Mouse (Mus musculus) granulocyte monocyte progenitor cell, adult 5-6 weeks (primary cell): ENCODE results near the gene Pdia3. TPM values are rescaled to one million over a fixed set of nuclear protein-coding genes. Genes with fewer than 3 reads are reported as not detected.
A peak's percentile ranks its signal among the peaks of the same experiment; 100 is the strongest.

Source experiments
- ATAC-seq: replicated peaks from 2 replicates; pipeline ENCODE4 v1.8.0; 2016; ENCODE audit warnings: mild to moderate bottlenecking, moderate TSS enrichment, inconsistent platforms; ENCODE audit not compliant: poor library complexity, severe bottlenecking
- total RNA-seq, 2 experiments: library from RNA; stranded (forward) in 1 of 2; stranded (reverse) in 1 of 2; fragments of 200-712, 200-1000 nt in 1 of 2; fragments of >200 nt in 1 of 2; fragmentation: Nextera tagmentation in 1 of 2; gene quantifications; 2 replicates each; pipeline ENCODE4 v1.2.3; 2014 to 2017

The Pdia3 gene
- total RNA-seq, 2 experiments from 2014 or later, result 355 to 423 TPM

DNA sequence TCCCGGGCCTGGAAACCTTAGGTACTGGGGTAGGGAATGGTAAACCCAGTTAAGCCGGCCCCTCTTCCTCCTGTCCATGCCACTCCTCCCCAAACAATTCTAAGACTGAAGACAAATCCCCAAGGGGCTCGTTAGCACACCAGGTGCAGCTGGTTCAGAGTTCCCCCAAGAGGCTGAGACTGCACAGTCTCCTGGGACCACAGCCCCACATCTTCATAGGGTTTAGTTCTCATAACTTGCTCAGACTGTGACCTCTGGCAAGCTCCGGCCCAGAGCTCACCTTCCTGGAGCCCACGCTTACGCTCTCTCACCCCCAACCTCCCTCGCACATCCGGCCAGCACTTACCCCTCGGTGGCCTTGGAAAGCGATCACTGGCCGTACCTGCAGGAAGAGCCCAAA is 28.2 kb downstream of the Pdia3 start:
- peak; percentile 9; the same call in 1 of the 2 replicates for ATAC-seq

- ATAC-seq, result peak; percentile 76
Measured at GRCm38 (mm10) chr2:121442259-121443067, 28.9 kb downstream of the Pdia3 start.

DNA sequence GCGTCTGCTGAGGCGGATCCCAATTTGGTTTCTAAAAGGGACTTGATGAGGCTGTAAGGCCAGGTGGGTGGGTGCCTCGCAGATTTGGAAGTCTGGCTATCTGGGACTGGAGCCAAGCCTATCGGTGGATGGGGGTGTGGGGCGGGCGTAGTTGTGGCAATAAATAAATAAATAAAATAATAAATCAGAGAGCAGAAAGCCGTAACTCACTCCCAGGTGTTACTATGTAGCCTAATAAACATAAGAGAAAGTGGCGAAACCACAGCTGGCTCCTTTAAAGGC is 29.4 kb downstream of the Pdia3 start:
- no peak for ATAC-seq

GRCm38 (mm10) chr2:121444178-121444577 is 30.6 kb downstream of the Pdia3 start, which contains the start of gene Ell3:
Gene Ell3 (minus strand): TSS chr2:121444278.
- no peak for ATAC-seq

DNA sequence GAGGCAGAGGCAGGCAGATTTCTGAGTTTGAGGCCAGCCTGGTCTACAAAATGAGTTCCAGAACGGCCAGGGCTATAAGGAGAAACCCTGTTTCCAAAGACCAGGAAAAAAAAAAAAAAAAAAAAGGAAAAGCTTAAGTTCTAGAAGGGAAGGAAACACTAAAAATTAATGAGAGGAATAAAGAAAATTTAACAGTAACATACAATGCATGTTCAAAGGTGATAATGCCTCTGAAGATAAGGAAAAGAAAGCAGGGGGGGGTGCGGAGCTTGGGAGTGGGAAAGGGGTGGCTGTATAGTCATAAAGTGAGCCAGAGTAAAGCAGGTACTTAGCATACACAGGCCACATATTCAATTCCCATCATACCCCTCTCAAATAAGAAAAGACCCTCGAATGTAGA is 31.5 kb downstream of the Pdia3 start:
- ATAC-seq, result no peak

DNA sequence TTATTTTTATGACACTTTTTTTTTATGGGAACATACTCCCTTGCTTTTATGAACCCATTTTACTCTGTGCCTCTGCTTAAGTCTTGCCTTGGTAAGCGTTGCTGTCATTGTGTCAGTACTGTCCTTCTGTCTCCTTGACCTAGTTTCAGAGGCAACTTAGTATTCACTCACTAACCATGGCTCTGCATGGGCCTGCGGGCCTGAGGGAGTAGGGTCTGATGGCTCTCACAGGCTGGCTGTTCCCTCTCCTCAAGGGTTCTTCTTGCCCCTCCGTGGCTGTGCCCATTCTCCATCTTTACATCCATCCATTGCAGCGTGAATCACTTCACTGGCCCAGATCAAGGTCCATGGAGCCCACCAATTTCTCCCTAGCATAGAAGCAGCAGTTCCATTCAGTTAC is 32.9 kb downstream of the Pdia3 start:
- no peak for ATAC-seq

- ATAC-seq, result no peak
Measured at GRCm38 (mm10) chr2:121447006-121447405, 33.4 kb downstream of the Pdia3 start.

DNA sequence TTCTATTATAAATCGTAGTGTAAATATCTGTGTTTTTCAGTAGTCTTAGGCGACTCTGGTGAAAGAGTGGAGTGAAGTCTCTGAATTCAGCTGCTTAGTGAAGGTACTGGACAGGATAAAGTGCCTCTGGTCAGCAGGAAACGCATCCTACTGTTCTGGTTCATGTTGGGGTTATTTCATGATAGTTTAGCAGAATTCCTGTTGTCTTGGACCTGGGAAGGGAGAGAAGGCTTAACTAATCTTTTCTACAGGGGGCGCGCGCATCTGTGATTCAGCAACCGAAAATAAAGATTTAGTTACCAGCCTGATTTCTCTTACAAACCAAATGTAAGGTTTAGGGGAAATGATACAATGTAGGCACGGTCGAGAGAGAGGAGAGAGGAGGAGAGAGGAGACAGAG is 34.6 kb downstream of the Pdia3 start:
- ATAC-seq, result no peak

- ATAC-seq, result peak; percentile 81
Measured at GRCm38 (mm10) chr2:121448739-121449535, 35.4 kb downstream of the Pdia3 start, which contains the start of gene Serf2. Gene Serf2 (plus strand): TSS chr2:121449195.

- ATAC-seq, result no peak
Measured at GRCm38 (mm10) chr2:121449545-121450011, 36.0 kb downstream of the Pdia3 start.

- peak; percentile 28 for ATAC-seq
Measured at GRCm38 (mm10) chr2:121450093-121450492, 36.5 kb downstream of the Pdia3 start.

DNA sequence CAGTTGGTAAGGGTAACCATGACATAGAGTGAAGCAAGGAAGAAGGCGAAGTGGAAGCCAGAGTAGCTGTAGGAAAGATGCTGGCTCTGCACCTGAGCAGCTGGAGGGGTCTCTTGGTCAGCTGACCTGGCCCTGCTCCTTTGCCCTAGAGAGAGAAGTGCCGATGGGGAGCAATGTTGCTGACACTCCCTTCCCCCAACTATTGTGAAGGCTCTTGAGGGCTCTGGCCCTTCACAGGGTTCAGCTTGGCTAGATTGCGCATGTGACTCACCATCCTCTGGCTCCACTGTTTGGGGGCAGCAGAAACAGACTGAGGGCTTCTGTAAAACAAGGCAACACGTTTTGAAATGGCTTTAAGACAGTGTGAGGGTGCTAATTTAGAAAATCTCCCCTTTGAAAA is 38.8 kb downstream of the Pdia3 start:
- ATAC-seq, result no peak

- ATAC-seq, result no peak
Measured at GRCm38 (mm10) chr2:121452990-121453389, 39.4 kb downstream of the Pdia3 start, which contains the start of gene Hypk. Gene Hypk (plus strand): TSS chr2:121453290.

DNA sequence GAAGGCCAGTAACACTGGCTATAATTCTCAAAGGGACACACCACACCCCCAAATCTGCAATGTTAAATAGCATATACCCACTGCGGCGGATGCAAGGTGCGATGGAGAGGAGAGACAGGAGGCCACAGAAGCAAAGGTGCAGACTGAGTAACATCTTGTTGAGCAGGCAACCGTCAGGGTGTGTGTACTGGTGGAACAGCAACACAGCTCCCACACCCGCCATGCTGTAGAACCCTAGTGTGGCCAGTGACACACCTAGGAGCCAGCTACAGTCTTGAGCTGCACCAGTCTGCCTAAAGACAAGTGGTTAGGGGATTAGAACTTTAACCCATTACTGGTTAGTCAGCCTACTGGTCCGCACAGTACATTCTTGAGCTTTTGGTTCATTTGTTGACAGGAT is 40.3 kb downstream of the Pdia3 start:
- ATAC-seq, result no peak

GRCm38 (mm10) chr2:121455534-121455933 is 42.0 kb downstream of the Pdia3 start:
- ATAC-seq, result no peak

DNA sequence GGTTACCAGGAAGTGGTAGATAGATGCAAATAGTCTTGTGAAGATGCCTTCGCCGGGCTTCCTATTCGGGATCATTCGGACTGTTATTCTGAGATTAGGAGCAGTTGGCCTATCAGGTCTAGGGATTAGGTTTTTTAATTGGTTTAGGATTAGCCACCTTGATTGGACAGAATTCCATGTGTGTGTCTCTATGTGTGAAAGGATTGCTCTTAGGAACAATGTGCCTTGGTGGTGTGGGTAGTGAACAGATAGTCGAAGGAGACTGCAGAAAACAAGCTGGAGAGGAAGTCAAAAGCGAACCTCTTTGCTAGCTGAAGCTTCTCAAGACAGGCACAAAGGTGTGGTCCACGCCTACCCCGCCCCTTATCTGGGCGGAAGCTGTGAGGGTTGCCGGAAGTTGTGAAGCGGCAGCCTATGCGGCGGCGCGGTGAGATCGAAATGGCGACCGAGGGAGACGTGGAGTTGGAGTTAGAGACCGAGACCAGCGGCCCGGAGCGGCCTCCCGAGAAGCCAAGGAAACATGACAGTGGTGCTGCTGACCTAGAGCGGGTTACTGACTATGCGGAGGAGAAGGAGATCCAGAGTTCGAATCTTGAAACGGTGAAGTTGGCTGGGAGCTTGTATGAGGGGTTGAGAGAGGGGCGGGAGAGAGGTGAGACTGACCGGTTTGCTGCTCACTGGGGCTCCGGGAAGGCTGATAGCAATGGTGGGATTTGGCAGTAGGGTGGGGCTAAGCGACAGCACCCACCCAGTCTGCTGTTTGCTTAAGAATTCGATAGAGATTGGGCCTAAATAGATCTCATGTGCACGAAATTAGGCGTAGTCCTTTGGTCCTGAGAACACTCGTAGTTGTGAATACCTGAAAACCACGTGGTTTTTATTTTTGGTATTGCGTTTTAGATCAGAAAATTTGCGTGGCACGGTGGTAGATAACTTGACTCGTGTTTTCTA is 43.4 kb downstream of the Pdia3 start, which contains the start of gene Serinc4:
TSS of gene Serinc4 (minus strand) at position 90 of the 951 bp plus-strand sequence.
- peak; percentile 91 for ATAC-seq

DNA sequence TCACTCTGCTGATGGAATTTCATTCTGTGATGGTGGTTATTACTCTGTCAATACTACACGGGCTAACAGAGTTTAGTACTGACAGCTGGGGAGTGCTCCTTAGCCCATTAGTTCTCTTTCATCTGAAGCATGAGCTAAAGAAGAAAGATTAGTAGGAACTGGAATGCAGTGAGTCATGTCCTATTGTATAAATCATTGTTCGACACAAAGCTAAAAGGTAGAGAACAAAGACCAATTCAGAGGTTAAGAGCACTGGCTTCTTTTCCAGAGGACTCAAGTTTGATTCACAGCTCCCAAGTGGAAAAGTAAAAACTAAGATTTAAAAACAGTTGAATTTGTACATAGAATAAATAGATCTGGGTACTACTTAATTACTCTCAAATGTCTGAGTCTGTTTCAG is 46.5 kb downstream of the Pdia3 start:
- no peak for ATAC-seq

- peak; percentile 38; the same call in 1 of the 2 replicates for ATAC-seq
Measured at GRCm38 (mm10) chr2:121468982-121469381, 55.4 kb downstream of the Pdia3 start.

GRCm38 (mm10) chr2:121472783-121473182 is 59.2 kb downstream of the Pdia3 start:
- peak; percentile 45; the same call in 1 of the 2 replicates for ATAC-seq
